Mouse (Mus musculus): ENCODE data around the gene Golt1a. TPM values are rescaled to one million over a fixed set of nuclear protein-coding genes. Genes with fewer than 3 reads are reported as not detected.

The Golt1a gene
- polyA plus RNA-seq, 1 experiment from 2014 or later: not detected

GRCm38 (mm10) chr1:133363276-133364021 is 53.8 kb downstream of the Golt1a start, which contains the start of gene Etnk2:
TSS of gene Etnk2 (plus strand) at chr1:133363572.
- peak within 1 kb of the TSS; percentile 55 for H3K4me3 ChIP-seq (ENCODE audit: low read depth, low read length)
- H3K4me1 ChIP-seq (ENCODE audit: control insufficient read depth, insufficient read depth, low read length): peaks cover 22% of the 10 kb centered on the region
- DNase-seq (ENCODE audit: low spot score, missing footprints) (peak; percentile 99), ATAC-seq (ENCODE audit: low FRiP score) (peak; percentile 85)
- peaks cover 30% of the 10 kb centered on the region for H3K27me3 ChIP-seq (ENCODE audit: control insufficient read depth, insufficient read depth, low read length)
- H3K36me3 ChIP-seq (ENCODE audit: control insufficient read depth, insufficient read depth, low read length): no peaks in the 10 kb centered on the region
- under 1% methylated on average over 49 of the region's 52 CpGs for WGBS
- peak within 1 kb of the TSS; percentile 60 for H3K9ac ChIP-seq (ENCODE audit: low read length)
- H3K9me3 ChIP-seq (ENCODE audit: control insufficient read depth, low read length): no peaks in the 10 kb centered on the region
- peak within 1 kb of the TSS; percentile 88 for H3K4me2 ChIP-seq
- H3K27ac ChIP-seq (ENCODE audit: low read depth, low read length): no peak within 1 kb of the TSS

GRCm38 (mm10) chr1:133364022-133364630 is 54.5 kb downstream of the Golt1a start:
- no peak overlapping the region for H3K27ac ChIP-seq (ENCODE audit: low read depth, low read length)
- WGBS: 1% methylated on average over 27 of the region's 27 CpGs

GRCm38 (mm10) chr1:133364890-133365289 is 55.3 kb downstream of the Golt1a start:
- no peak for ATAC-seq (ENCODE audit: low FRiP score)

More at GRCm38 (mm10) chr1:133364022-133364630, 54.5 kb downstream of the Golt1a start:
- H3K4me1 ChIP-seq (ENCODE audit: control insufficient read depth, insufficient read depth, low read length): peaks cover 22% of the 10 kb centered on the region
- peaks cover 30% of the 10 kb centered on the region for H3K27me3 ChIP-seq (ENCODE audit: control insufficient read depth, insufficient read depth, low read length)
- DNase-seq (ENCODE audit: low spot score, missing footprints): no peak
- H3K9ac ChIP-seq (ENCODE audit: low read length): peak overlapping the region; percentile 60
- peak overlapping the region; percentile 55 for H3K4me3 ChIP-seq (ENCODE audit: low read depth, low read length)
- ATAC-seq (ENCODE audit: low FRiP score): peak; percentile 23
- H3K36me3 ChIP-seq (ENCODE audit: control insufficient read depth, insufficient read depth, low read length): no peaks in the 10 kb centered on the region
- H3K4me2 ChIP-seq: peak overlapping the region; percentile 88
- H3K9me3 ChIP-seq (ENCODE audit: control insufficient read depth, low read length): no peaks in the 10 kb centered on the region

GRCm38 (mm10) chr1:133366951-133367605 is 57.5 kb downstream of the Golt1a start:
- Histone ChIP-seq H3K36me3 (ENCODE audit: control insufficient read depth, insufficient read depth, low read length) (no peaks in the 10 kb centered on the region), H3K9me3 (ENCODE audit: control insufficient read depth, low read length) (no peaks in the 10 kb centered on the region), H3K27ac (ENCODE audit: low read depth, low read length) (no peak overlapping the region), H3K4me3 (ENCODE audit: low read depth, low read length) (no peak overlapping the region), H3K9ac (ENCODE audit: low read length) (no peak overlapping the region), H3K4me2 (no peak overlapping the region), H3K4me1 (ENCODE audit: control insufficient read depth, insufficient read depth, low read length) (peaks cover 22% of the 10 kb centered on the region), H3K27me3 (ENCODE audit: control insufficient read depth, insufficient read depth, low read length) (peaks cover 30% of the 10 kb centered on the region)
- WGBS: 54% methylated on average over 10 of the region's 10 CpGs
- ATAC-seq (ENCODE audit: low FRiP score) (no peak), DNase-seq (ENCODE audit: low spot score, missing footprints) (no peak)

More at GRCm38 (mm10) chr1:133364890-133365289, 55.3 kb downstream of the Golt1a start:
- no peak overlapping the region for H3K4me2 ChIP-seq
- H3K4me3 ChIP-seq (ENCODE audit: low read depth, low read length): no peak overlapping the region
- no peak for DNase-seq (ENCODE audit: low spot score, missing footprints)
- peaks cover 22% of the 10 kb centered on the region for H3K4me1 ChIP-seq (ENCODE audit: control insufficient read depth, insufficient read depth, low read length)
- H3K27me3 ChIP-seq (ENCODE audit: control insufficient read depth, insufficient read depth, low read length): peaks cover 30% of the 10 kb centered on the region
- no peak overlapping the region for H3K27ac ChIP-seq (ENCODE audit: low read depth, low read length)
- no peaks in the 10 kb centered on the region for H3K9me3 ChIP-seq (ENCODE audit: control insufficient read depth, low read length)
- H3K36me3 ChIP-seq (ENCODE audit: control insufficient read depth, insufficient read depth, low read length): no peaks in the 10 kb centered on the region
- H3K9ac ChIP-seq (ENCODE audit: low read length): no peak overlapping the region
- 35% methylated on average over 2 of the region's 2 CpGs for WGBS

- Histone ChIP-seq H3K27ac (ENCODE audit: low read depth, low read length) (no peak overlapping the region), H3K36me3 (ENCODE audit: control insufficient read depth, insufficient read depth, low read length) (no peaks in the 10 kb centered on the region), H3K27me3 (ENCODE audit: control insufficient read depth, insufficient read depth, low read length) (peaks cover 30% of the 10 kb centered on the region), H3K4me2 (no peak overlapping the region), H3K9me3 (ENCODE audit: control insufficient read depth, low read length) (no peaks in the 10 kb centered on the region), H3K4me3 (ENCODE audit: low read depth, low read length) (no peak overlapping the region), H3K9ac (ENCODE audit: low read length) (no peak overlapping the region), H3K4me1 (ENCODE audit: control insufficient read depth, insufficient read depth, low read length) (peaks cover 25% of the 10 kb centered on the region)
- DNase-seq (ENCODE audit: low spot score, missing footprints) (no peak), ATAC-seq (ENCODE audit: low FRiP score) (no peak)
- 8% methylated on average over 11 of the region's 11 CpGs for WGBS
These were observed 58.2 kb downstream of the Golt1a start for GRCm38 (mm10) chr1:133367606-133368488.

DNA sequence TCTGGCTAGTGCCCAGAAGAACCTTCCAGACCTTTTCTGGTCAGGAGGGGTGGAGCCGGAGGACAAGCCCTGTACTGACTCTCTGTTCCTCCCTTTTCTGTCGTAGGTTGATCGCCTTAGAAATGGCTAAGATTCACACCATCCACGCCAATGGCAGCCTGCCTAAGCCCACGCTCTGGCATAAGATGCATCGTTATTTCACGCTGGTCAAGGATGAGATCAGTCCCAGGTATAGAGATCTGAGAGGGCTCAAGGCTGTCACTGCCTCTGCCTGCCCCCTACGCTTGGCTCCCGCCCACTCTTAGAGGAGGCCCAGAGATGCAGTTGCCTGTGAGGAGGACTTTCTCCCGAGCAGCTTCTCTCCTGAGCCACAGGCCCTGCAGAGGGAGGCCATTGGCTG is 59.0 kb downstream of the Golt1a start:
- ATAC-seq (ENCODE audit: low FRiP score): no peak
- H3K27me3 ChIP-seq (ENCODE audit: control insufficient read depth, insufficient read depth, low read length): peaks cover 28% of the 10 kb centered on the region
- no peaks in the 10 kb centered on the region for H3K9me3 ChIP-seq (ENCODE audit: control insufficient read depth, low read length)
- peaks cover 24% of the 10 kb centered on the region for H3K4me1 ChIP-seq (ENCODE audit: control insufficient read depth, insufficient read depth, low read length)
- H3K27ac ChIP-seq (ENCODE audit: low read depth, low read length): no peak overlapping the region
- WGBS: 60% methylated on average over 10 of the region's 10 CpGs
- H3K4me3 ChIP-seq (ENCODE audit: low read depth, low read length): no peak overlapping the region
- H3K36me3 ChIP-seq (ENCODE audit: control insufficient read depth, insufficient read depth, low read length): no peaks in the 10 kb centered on the region
- no peak overlapping the region for H3K4me2 ChIP-seq
- DNase-seq (ENCODE audit: low spot score, missing footprints): no peak
- H3K9ac ChIP-seq (ENCODE audit: low read length): no peak overlapping the region

- 83% methylated on average over 4 of the region's 4 CpGs for WGBS
- Histone ChIP-seq H3K27ac (ENCODE audit: low read depth, low read length) (no peak overlapping the region), H3K9me3 (ENCODE audit: control insufficient read depth, low read length) (no peaks in the 10 kb centered on the region), H3K27me3 (ENCODE audit: control insufficient read depth, insufficient read depth, low read length) (peaks cover 11% of the 10 kb centered on the region), H3K4me3 (ENCODE audit: low read depth, low read length) (no peak overlapping the region), H3K9ac (ENCODE audit: low read length) (no peak overlapping the region), H3K4me2 (no peak overlapping the region), H3K36me3 (ENCODE audit: control insufficient read depth, insufficient read depth, low read length) (no peaks in the 10 kb centered on the region), H3K4me1 (ENCODE audit: control insufficient read depth, insufficient read depth, low read length) (peaks cover 18% of the 10 kb centered on the region)
- DNase-seq (ENCODE audit: low spot score, missing footprints): no peak
- ATAC-seq (ENCODE audit: low FRiP score): no peak
These were observed 60.8 kb downstream of the Golt1a start for GRCm38 (mm10) chr1:133370352-133370751.

DNA sequence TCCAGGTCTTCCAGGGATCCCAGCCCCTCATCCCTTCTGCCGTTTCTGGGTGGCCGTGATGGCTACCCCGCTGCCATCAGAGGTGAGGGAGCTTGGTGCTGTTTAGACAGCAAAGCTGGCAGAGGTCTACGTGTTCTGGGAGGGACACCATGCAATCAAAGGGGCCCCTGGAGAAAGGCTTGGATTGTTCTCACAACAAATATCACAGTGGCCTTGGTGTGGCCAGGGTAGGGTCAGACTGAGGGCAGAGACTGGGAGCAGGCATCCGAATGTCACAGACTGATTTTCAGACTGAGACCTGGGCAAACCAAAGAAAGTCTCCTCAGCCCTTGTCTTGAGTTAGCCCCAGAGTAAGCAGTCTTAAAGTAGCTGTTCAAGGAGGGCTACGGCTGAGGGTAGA is 61.8 kb downstream of the Golt1a start:
- Histone ChIP-seq H3K4me2 (no peak overlapping the region), H3K27me3 (ENCODE audit: control insufficient read depth, insufficient read depth, low read length) (peaks cover 2% of the 10 kb centered on the region; the same call in 1 of the 2 replicates), H3K4me3 (ENCODE audit: low read depth, low read length) (no peak overlapping the region), H3K4me1 (ENCODE audit: control insufficient read depth, insufficient read depth, low read length) (peaks cover 18% of the 10 kb centered on the region), H3K36me3 (ENCODE audit: control insufficient read depth, insufficient read depth, low read length) (no peaks in the 10 kb centered on the region), H3K27ac (ENCODE audit: low read depth, low read length) (no peak overlapping the region), H3K9ac (ENCODE audit: low read length) (no peak overlapping the region), H3K9me3 (ENCODE audit: control insufficient read depth, low read length) (no peaks in the 10 kb centered on the region)
- no peak for ATAC-seq (ENCODE audit: low FRiP score)
- WGBS: 91% methylated on average over 6 of the region's 6 CpGs
- no peak for DNase-seq (ENCODE audit: low spot score, missing footprints)
